Mouse (Mus musculus) frontal cortex, postnatal 14 days (tissue): ENCODE data around the gene Sectm1a.
"Not testable (repeated sequence)": the region's sequence is repeated elsewhere in the genome, so short reads cannot be mapped to it uniquely, and the experiment has no call there.

Source experiments
- DNase-seq, 2 experiments: peaks; one replicate each; pipeline ENCODE4 v3.0.0; 2022; ENCODE audit warnings: low spot score in 2 of 2

The Sectm1a gene

DNA sequence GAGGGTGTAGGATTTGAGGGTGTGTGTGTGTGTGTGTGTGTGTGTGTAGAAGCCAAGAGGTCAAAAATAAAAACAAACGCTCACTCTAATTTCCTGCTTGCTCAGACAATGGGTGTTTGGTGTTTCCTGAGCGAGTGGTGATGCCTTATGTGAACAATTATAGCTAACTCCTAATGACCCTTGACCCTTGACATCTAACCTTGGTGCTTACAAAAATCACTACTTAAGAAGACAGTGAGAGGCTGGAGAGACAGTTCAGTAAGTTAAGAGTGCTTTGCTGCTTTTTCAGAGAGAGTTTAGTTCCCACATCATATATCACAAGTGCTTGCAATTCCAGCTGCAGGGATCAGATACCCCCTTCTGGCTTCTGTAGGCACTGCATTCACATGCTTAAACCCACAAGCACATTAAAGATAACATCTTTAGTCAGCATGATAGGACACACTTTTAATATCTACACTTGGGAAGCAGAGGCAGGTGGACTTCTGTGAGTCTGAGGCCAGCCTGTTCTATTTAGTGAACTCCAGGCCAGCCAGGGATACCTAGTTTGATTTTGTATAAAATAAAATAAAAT, 33.1 kb downstream of the Sectm1a start:
- no peak for DNase-seq

DNA sequence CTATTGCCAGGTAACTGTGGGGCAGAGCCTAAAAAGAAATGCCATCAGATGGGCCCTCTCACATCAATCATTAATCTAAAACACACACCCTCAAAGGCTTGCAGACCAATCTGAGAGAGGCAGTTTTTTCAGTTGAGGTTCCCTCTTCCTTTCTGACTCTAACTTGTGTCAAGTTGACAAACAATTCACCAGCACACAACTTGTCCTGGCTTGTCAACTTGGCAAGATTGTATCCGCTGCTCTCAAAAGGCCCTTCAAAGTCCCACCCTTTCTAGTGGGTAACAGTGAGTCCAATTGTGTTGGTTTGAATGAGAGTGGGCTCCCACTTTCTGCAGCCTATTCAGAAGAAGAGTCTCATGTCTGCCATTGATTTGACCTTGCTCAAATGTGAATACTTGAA, 35.7 kb downstream of the Sectm1a start:
- no peak for DNase-seq

- not testable (repeated sequence) for DNase-seq
Measured at GRCm38 (mm10) chr11:121043025-121043424, 38.0 kb downstream of the Sectm1a start.

- no peak for DNase-seq
Measured at GRCm38 (mm10) chr11:121042480-121042879, 38.5 kb downstream of the Sectm1a start.

DNA sequence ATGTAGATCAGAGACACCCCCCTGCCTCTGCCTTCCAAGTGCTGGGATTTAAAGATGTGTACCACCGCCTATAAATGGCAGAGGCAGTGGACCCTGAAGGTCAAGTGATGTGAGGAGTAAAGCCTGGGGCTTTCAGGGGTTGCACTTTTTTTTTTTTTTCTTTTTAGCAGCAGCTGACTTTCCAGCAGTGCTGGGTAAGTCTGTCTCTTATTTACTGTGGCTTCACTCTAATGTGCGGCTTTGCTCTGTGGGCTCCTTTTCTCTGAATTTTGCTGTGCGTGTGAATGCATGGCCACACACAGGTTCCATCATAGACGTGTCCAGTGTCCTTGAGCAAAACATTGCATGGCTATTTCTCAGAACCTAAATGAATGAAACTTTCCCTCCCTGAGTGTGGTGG, 39.4 kb downstream of the Sectm1a start:
- no peak for DNase-seq

DNA sequence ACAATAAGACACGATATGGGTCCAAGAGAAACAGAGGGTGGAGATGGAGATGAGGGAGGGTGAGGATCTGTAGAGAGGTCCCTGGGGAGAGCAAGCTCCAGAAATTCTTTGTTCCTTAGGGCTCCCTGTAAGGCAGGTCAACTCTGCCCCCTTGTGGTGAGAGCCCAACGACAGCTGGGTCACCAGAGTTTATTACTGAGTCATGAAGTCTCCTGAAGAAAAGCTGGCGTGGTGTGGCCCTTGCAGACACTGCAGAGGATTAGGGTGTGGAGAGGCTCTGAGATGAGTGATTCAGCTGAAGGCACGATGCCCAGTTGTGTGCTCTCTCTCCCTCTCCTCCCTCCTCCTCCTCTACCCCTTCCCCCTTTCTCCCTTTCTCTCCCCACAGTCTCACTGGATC, 39.8 kb downstream of the Sectm1a start:
- peak; percentile 64 to 83 for DNase-seq

DNA sequence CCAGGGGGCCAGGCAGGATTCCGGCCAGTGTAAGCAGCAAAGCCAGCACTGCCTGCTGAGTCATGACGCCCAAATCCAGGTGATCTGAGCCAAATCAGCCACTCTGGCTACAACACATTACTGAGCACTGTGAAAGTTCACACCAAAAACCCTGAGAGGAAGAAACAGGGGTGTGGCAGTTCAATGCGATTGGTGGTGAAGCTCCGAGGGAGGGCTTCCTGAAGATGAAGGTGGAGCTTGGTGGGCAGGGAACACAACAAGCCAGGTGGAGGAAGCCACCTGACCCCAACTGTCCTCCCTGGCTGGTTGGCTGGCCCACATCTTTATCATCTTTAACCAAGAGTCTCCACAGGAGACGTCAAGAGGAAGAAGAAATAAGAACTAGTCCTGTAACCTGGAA, 41.7 kb downstream of the Sectm1a start, which contains the start of gene Cd7:
Gene Cd7 (minus strand): TSS at position 117 of the 400 bp plus-strand sequence.
- no peak for DNase-seq

- DNase-seq = no peak
Measured at GRCm38 (mm10) chr11:121038366-121039240, 42.4 kb downstream of the Sectm1a start.

DNA sequence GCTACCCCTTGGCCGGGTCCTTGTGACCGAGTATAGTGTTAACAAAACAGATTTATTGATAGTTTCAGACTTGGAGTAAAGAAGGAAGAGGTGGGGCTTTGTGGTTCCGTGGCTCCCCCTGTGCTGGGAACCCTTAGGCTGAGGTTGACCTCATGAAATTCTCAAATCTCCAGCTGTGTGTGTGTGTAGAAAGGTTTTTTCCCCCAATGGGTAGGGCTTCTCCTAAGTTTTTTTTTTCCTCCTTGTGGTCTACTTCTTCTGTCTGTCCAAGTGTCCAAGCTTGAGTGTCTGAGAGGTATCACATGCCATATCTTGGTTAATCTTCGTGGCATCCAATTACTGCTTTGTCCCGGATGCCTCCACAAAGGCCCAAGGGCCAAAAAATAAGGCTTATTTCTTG, 47.9 kb downstream of the Sectm1a start:
- DNase-seq = no peak

DNA sequence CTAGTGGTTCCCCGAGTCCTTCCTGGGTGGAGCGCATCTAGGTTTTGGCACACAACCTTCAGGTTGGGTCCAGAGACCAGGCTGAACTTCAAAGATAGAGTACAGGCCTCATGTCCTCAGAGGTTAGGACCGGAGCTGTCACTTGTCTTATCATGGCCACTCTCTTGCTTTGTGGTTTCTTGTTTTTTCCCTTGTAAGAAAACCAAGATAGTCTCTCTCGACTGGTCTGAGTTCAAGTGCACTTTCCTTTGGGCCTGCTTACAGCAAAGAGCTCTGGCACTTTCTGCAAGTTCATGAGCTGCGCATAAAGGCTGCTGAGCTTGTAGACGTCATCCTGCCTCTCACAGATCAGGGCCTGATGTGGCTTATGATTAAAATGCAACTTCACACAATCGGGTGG, 53.8 kb downstream of the Sectm1a start:
- no peak for DNase-seq

- DNase-seq = no peak
Measured at GRCm38 (mm10) chr11:121024163-121024562, 56.9 kb downstream of the Sectm1a start.

GRCm38 (mm10) chr11:121019501-121019900, 61.5 kb downstream of the Sectm1a start:
- no peak for DNase-seq

DNA sequence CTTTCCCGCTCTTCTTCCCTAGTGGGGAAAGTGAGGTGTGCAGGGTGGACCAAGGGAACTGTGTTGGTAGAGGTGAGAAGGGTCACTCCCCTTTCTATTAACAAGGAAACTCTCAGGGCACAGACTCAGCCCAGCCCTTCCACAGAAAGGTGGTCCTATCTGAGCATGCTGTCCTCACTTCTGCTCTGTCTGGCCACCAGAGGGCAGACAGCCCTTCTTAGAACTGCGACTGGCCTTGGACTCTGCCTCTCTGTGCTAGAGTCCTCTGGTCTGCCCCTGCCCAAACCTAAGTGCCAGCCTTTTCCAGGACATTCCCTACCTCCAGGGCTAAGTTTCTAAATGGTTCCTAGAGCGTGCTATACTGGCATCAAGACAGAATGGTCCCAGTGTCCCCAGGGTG, 63.3 kb downstream of the Sectm1a start:
- peak; percentile 32 to 38 for DNase-seq
